Mouse (Mus musculus): Measurements from ENCODE around the gene Zfp609. TPM values are rescaled to one million over a fixed set of nuclear protein-coding genes. Genes with fewer than 3 reads are reported as not detected.
"Not testable (repeated sequence)": the region's sequence is repeated elsewhere in the genome, so short reads cannot be mapped to it uniquely, and the experiment has no call there.

The Zfp609 gene
- total RNA-seq, 4 experiments from 2014 or later = 23.8 to 33.5 (median 28.4) TPM

- no peak for DNase-seq
Measured at GRCm38 (mm10) chr9:65812841-65813240, 14.5 kb downstream of the Zfp609 start.

DNA sequence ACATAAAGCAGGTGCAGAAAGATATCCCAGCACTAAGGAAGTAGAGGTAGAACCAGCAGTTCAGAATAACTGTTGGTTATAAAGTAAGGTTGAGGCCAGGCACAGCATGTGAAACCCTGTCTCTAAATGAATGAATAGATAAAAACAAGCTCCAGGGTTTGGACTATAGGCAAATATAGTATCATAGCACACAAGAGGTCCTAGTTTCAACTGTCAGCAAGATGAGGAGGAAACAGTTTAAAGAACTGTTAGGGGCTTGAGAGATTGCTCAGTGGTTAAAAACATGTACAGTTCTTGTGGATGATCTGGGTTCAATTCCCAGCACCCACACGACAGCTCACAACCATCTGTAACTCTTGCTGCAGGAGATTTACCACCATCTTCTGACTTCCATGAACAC, 15.6 kb downstream of the Zfp609 start:
- no peak for DNase-seq

GRCm38 (mm10) chr9:65807818-65808217, 19.5 kb downstream of the Zfp609 start:
- no peak for DNase-seq

- DNase-seq = no peak
Measured at GRCm38 (mm10) chr9:65807251-65807650, 20.1 kb downstream of the Zfp609 start.

- no peak for DNase-seq
Measured at GRCm38 (mm10) chr9:65799770-65800169, 27.6 kb downstream of the Zfp609 start.

GRCm38 (mm10) chr9:65795651-65796050, 31.7 kb downstream of the Zfp609 start:
- no peak for DNase-seq

GRCm38 (mm10) chr9:65794313-65794712, 33.1 kb downstream of the Zfp609 start:
- DNase-seq = no peak

- no peak for DNase-seq
Measured at GRCm38 (mm10) chr9:65793506-65793905, 33.9 kb downstream of the Zfp609 start.

GRCm38 (mm10) chr9:65793086-65793485, 34.3 kb downstream of the Zfp609 start:
- DNase-seq = no peak

DNA sequence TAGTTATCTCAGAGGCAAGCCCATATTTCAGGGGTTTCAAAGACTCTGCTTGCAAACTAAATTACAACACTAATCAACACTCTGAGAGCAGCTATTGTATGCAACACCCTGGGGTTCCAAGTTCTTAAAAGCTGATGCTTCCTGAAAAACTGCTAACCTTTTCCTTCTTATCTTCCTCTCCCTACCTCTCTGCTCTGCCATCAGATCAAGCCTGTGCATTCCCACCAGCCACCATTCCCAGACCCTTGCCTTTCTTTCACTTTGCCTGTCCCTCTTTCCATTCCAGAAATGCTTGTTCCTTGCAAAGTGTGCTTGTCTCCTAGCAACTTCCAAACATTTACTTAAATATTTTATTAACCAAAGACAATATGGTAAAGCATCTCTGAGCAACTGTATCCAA, 35.5 kb downstream of the Zfp609 start:
- DNase-seq = no peak

DNA sequence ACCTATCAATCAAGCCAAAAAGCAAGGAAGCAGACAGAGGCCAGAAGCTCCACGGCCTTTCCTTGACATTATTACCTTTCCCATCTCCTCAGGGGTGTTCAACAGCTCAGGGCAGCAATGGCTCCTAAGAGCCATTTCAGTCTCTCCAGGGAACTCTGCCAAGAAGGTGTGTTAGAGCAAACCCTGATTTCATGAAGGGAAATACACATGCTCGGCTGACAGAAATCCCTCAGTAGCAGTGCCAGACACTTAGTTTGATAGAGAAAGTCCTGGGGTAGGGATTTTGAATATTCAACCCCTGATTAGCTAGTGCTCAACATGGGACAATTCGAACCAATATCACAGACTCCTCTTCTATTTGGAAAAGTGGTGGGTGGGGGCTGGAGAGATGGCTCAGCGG, 36.3 kb downstream of the Zfp609 start:
- no peak for DNase-seq

- no peak for DNase-seq
Measured at GRCm38 (mm10) chr9:65789788-65790187, 37.6 kb downstream of the Zfp609 start.

GRCm38 (mm10) chr9:65788556-65788955, 38.8 kb downstream of the Zfp609 start:
- no peak for DNase-seq

- DNase-seq = no peak
Measured at GRCm38 (mm10) chr9:65787829-65788344, 39.5 kb downstream of the Zfp609 start.

DNA sequence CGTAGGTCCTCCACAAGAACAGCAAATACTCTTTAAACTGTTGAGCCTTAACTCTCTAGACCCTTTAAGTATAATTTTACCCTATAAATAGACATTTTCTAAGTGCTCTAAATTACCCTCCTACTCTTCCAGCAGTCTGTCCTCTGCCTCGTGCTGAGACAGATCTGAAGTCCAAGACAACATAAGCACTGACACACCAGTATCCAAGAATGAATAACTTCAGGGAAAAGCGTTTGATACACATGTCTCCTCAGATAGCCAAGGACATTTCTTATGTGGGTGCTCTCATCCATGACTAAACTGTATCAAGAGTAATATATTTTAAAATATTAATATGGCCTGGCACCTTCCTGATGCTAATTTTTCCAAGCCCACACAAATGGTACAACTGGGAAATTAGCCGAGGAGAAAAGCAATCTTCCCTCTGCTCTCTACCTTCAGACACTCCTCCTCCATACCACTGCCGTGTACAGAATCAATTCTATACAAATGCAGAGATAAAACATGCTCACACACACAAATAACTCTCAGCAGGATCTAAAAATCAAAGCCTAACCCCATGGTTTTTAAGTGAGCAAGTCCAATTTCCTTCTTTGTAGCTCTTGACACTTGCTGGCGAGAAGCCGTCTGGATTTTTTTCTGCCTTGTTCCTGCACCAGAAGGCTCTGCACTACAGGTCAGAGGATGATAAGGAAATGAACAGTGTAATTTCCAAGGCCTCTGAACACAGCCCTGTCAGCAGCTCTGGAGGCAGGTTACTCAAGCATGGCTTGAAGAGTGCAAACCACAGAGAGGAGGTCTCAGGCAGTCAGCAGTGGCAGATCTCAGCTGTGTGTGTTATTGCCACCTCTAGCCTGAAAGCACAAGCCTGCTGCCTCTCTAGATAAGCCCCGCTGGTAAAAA, 40.2 kb downstream of the Zfp609 start:
- peak; percentile 48 for DNase-seq

DNA sequence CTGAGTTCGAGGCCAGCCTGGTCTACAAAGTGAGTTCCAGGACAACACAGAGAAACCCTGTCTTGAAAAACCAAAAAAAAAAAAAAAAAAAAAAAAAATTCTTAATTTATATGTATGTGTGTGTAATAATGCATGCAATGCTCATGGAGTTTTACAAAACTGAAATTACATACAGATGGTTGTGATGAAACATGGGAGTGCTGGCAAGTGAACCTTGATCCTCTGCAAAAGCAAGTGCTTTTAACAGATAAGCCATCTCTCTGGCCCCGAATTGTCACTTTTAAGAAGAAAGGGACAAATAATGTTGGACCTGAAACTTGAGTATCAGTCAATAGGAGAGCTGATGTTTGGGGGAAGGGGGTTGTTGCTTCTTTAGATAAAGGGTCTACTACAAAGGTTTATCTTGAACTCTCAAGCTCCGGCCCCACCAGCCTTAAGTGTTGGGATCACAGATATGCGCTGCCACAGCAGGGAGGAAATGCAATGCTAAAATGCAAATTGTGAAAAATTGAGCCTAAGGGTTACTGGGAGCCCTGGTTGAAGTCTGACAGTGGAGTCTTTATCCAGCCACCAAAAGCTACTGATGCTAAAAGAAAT, 41.5 kb downstream of the Zfp609 start:
- no peak for DNase-seq

- DNase-seq = not testable (repeated sequence)
Measured at GRCm38 (mm10) chr9:65779619-65780018, 47.7 kb downstream of the Zfp609 start.

DNA sequence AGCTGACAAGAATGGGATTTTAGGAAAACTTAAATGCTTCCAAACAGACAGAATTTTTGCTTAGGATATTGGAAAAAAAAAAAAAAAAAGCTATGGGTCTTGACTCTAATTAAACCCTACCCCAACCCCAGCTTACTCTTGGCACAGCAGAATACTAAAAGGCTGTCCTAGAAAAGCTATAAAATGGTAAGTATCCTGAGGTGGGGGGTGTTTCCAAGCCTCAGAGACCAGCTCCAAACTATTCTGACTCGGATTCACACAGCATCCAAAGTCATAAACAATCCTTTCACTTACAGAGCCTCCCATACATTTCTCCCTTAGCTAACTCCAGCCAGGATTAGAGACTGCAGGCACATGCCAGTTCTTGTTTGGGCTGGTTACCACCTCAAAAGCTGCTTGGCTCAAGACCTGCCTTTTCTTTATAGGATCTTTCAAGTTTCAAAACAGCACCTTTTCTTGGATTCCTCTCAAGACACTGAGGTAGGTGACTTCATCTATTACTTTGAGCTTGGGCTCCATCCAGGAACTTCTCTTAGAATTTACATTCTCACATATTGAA, 50.4 kb downstream of the Zfp609 start:
- no peak for DNase-seq

DNA sequence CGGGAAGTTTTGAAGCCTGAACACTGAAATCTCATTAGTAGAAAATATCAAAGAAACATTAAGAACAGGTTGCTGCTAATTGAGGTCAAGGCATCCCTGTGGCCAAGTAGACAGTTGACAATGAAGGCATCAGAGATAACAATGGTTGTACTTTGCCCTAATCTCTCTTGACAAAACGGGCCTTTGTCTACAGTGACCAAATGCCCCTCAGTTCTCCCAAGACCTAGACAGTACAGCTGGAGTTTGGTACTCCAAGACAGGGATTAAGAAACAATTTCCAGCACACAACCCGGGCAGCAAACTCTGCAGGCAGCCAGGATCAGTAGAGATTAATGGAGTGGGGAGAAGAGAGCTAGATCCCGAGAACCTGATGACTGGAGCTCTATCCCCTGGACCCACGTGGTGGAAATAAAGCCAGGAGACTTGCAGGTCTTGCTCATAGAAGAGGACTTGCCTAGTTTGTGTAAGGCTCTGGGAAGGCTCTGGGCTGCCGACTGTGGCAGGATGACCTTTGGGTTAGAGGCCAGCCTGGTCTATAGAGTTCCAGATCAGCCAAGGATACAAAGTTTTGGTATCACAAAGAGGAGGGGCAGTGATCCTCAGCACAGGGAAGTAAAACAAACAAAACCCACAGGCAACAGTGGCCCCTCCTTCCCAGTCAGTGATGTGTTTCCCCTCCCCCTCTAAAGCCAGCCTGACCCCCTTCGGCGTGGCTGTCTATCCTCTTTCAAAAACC, 51.1 kb downstream of the Zfp609 start:
- DNase-seq = no peak

GRCm38 (mm10) chr9:65773783-65774182, 53.6 kb downstream of the Zfp609 start:
- DNase-seq = no peak

- DNase-seq = no peak
Measured at GRCm38 (mm10) chr9:65771011-65771664, 56.2 kb downstream of the Zfp609 start.

GRCm38 (mm10) chr9:65762728-65763127, 64.6 kb downstream of the Zfp609 start:
- DNase-seq = no peak
